Comparison of ENCODE assay signal across 8 mouse cellular contexts in the genomic region with DNA sequence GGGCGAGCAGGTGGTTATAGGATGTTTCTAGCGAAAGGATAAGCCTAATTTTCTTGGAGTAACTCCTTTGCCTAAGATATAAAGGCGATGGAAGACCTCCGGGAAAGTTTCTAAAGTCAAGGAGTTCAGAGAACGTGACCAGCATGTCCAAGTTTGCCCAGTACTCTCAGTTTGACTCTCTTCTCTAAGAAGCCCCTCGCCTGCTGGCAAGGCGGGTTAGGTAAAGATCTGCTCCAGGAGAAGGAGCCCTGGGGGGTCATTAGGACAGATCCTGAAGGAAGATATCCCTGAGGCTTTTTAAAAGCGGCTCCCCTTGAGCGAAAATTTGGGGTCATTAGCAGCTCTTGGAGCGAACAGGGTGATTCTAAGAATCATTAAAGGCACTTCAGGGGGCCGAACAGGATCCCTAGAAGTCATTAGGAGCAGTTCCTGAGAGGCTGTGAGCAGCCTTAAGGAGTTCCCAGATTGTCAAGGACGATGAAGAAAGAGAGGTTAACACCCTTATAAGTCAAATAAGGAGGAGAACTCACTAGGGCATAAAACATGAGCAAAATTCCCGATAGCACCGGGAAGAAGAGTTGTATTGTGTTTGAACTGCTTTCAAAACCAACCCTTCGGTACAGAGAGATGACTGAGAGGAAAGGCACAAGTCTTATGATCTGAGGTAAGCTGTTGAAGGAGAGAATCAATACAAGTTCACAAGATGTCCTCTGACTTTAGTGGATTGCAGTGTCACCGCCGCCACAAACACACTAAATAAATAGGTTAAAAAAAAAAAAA. TPM values are rescaled to one million over a fixed set of nuclear protein-coding genes. Genes with fewer than 3 reads are reported as not detected.
DNase-seq lines count a peak whose midpoint lies in the region; ATAC-seq and TF ChIP-seq lines count a peak whose summit lies in the region.

No protein-coding gene starts in this region.

- 14% methylated on average over 17 of the region's 17 CpGs for WGBS in hindbrain, embryonic 12.5 days
- WGBS in midbrain, embryonic 10.5 days = 18% methylated on average over 17 of the region's 17 CpGs

- H3K27ac ChIP-seq in left cerebral cortex, adult 2 months = peak overlapping the region; percentile 53
- peak overlapping the region; percentile 94 for H3K27ac ChIP-seq in hindbrain, embryonic 12.5 days
- H3K27ac ChIP-seq in midbrain, embryonic 10.5 days (replicated peaks) = peak overlapping the region; percentile 93

- H3K36me3 ChIP-seq in hindbrain, embryonic 12.5 days = peaks cover 19% of the 10 kb centered on the region
- peaks cover 20% of the 10 kb centered on the region for H3K36me3 ChIP-seq in midbrain, embryonic 10.5 days

- H3K9ac ChIP-seq in hindbrain, embryonic 12.5 days = peak overlapping the region; percentile 41; the same call in 1 of the 2 replicates

- ATAC-seq in hindbrain, embryonic 12.5 days (ENCODE audit: low FRiP score) = peak; percentile 27

- H3K4me1 ChIP-seq in hindbrain, embryonic 12.5 days = peaks cover 16% of the 10 kb centered on the region
- peaks cover 18% of the 10 kb centered on the region for H3K4me1 ChIP-seq in midbrain, embryonic 10.5 days

- peak overlapping the region; percentile 80 for H3K4me3 ChIP-seq in left cerebral cortex, adult 2 months
- H3K4me3 ChIP-seq in hindbrain, embryonic 12.5 days = peak overlapping the region; percentile 76
- H3K4me3 ChIP-seq in midbrain, embryonic 10.5 days = peak overlapping the region; percentile 83

- intact Hi-C loops in left cerebral cortex, adult 2 months (cut with DNase I) = no loop called here
- intact Hi-C loops in left cerebral cortex, postnatal 14 days (cut with DNase I) = no loop called here

- no peaks in the 10 kb centered on the region for H3K9me3 ChIP-seq in hindbrain, embryonic 12.5 days (replicated peaks)
- H3K9me3 ChIP-seq in midbrain, embryonic 10.5 days (replicated peaks) = no peaks in the 10 kb centered on the region

- no peak for TF ChIP-seq CTCF in left cerebral cortex, adult 2 months (IDR thresholded peaks at IDR 0.05)

- DNase-seq in left cerebral cortex, adult 2 months (ENCODE audit: extremely low spot score in 1 of 2, low spot score in 2 of 2) = no peak
- no peak for DNase-seq in left cerebral cortex, postnatal 14 days (ENCODE audit: low spot score in 2 of 2)
- peak; percentile 12 for DNase-seq in c-Kit-negative CD71-positive TER-119-positive erythroid progenitor cells, embryonic 14.5 days (ENCODE audit: low read depth, low spot score)
- no peak for DNase-seq in midbrain, embryonic 10.5 days (ENCODE audit: low spot score)
- no peak for DNase-seq in yolk sac, embryonic 10.5 days (ENCODE audit: low spot score)
- no peak for DNase-seq in frontal cortex, postnatal 36 days (ENCODE audit: low spot score in 2 of 2)
- no peak for DNase-seq in left cerebral cortex, adult 9 months (ENCODE audit: low spot score in 2 of 2)

- H3K4me2 ChIP-seq in hindbrain, embryonic 12.5 days (replicated peaks) = peak overlapping the region; percentile 58

- H3K27me3 ChIP-seq in hindbrain, embryonic 12.5 days = no peaks in the 10 kb centered on the region
- H3K27me3 ChIP-seq in midbrain, embryonic 10.5 days (ENCODE audit: low read depth, poor library complexity, severe bottlenecking) = no peaks in the 10 kb centered on the region

RNA-seq across cellular contexts. Expression of a gene that starts 0.6 kb away (rescaled TPM):
- total RNA-seq in left cerebral cortex, adult 2 months (2021) = 10 to 100 TPM; 39.6 to 41.0 TPM
- 10 to 100 TPM; 46.2 to 49.5 TPM for total RNA-seq in left cerebral cortex, postnatal 14 days (2021)
- 60.7 and 67.2 TPM in 2 replicates for polyA plus RNA-seq in hindbrain, embryonic 12.5 days (2016; fragmentation: Nextera tagmentation; extraction: Ambion mirVana)
- polyA plus RNA-seq in midbrain, embryonic 10.5 days (2016; fragmentation: Nextera tagmentation; extraction: Ambion mirVana) = 26.3 and 38.4 TPM in 2 replicates

RNA-seq across cellular contexts. Expression of a gene that starts 45.8 kb away (rescaled TPM):
- 10 to 100 TPM; 46.0 to 47.4 TPM for total RNA-seq in left cerebral cortex, adult 2 months (2021)
- total RNA-seq in left cerebral cortex, postnatal 14 days (2021) = 10 to 100 TPM; 41.4 to 45.3 TPM
- polyA plus RNA-seq in hindbrain, embryonic 12.5 days (2016; fragmentation: Nextera tagmentation; extraction: Ambion mirVana) = 10.9 TPM in 2 replicates
- 7.3 and 7.8 TPM in 2 replicates for polyA plus RNA-seq in midbrain, embryonic 10.5 days (2016; fragmentation: Nextera tagmentation; extraction: Ambion mirVana)
